Mouse (Mus musculus): Measurements from ENCODE around the gene Tmtc2. TPM values are rescaled to one million over a fixed set of nuclear protein-coding genes. Genes with fewer than 3 reads are reported as not detected.

Tmtc2 gene
- polyA plus RNA-seq, 1 experiment from 2014 or later: 4.9 TPM

DNA sequence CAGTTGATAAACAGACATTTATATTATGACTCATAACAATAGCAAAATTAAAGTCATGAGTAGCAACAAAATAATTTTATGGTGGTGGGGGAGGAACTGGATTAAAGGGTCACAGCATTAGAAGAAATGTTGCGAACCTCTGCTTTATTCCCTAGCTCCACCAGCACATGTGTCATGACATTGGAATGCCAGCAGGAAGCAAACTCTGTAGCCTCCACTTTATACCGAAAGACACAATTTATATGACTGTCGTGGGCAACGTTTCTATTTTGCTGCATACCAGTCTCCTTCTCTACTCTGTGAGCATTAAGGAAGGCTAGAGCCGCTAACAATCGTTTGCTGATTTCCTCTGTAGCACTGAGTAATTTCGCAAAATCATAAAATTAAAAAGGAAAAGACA, 51.8 kb downstream of the Tmtc2 start:
- Histone ChIP-seq H3K4me3 (ENCODE audit: low read depth, low read length) (no peak overlapping the region), H3K9me3 (ENCODE audit: control insufficient read depth) (no peaks in the 10 kb centered on the region), H3K4me2 (replicated peaks; ENCODE audit: low read depth) (peak overlapping the region; percentile 54), H3K9ac (ENCODE audit: low read depth, low read length) (no peak overlapping the region), H3K4me1 (replicated peaks; ENCODE audit: control insufficient read depth, insufficient read depth, low read length) (peaks cover 12% of the 10 kb centered on the region), H3K27ac (ENCODE audit: low read depth, low read length) (peak overlapping the region; percentile 79; the same call in 1 of the 2 replicates), H3K36me3 (ENCODE audit: control insufficient read depth, insufficient read depth) (no peaks in the 10 kb centered on the region), H3K27me3 (replicated peaks; ENCODE audit: control insufficient read depth, insufficient read depth, low read length) (no peaks in the 10 kb centered on the region)
- no peak for TF ChIP-seq CTCF (IDR thresholded peaks at IDR 0.05; ENCODE audit: low read depth)
- peak; percentile 72 for ATAC-seq
- WGBS: 23% methylated on average over 7 of the region's 7 CpGs

DNA sequence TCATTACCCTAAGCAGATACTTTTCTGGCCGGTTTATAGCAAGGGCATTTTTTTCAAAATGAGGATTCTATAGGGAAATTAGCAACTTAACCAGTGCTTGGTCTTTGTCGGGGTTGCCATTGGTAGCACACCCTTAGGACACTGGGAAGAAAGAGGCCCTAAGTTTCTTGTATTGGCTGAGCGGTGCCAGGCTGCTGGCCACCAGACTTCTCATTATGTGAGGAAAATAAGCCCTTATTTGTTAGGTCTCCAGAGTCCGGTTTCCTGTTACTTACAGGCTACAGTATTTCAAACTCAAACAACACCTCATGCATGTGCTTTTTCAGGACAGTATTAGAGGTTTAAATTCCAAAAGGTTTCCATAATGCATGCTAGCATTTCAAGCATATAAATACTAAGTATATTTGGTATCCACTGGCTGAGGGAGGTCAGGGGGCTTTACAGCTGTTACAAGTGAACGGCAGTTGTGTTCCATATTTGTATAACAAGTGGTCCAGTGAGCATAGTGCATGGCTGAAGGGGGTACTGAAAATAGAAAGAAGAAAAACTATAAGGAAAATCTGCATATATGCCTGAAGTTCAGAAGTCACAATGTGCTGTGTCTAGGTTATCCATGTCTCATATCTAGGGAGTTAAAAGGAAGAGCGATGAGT, 55.0 kb downstream of the Tmtc2 start:
- 81% methylated on average over 6 of the region's 6 CpGs for WGBS
- H3K4me3 ChIP-seq (ENCODE audit: low read depth, low read length): no peak overlapping the region
- H3K4me1 ChIP-seq (replicated peaks; ENCODE audit: control insufficient read depth, insufficient read depth, low read length): 0 out of 2 replicates have a peak, but pooled peaks cover 5% of the 10 kb centered on the region
- H3K4me2 ChIP-seq (replicated peaks; ENCODE audit: low read depth): no peak overlapping the region
- TF ChIP-seq CTCF (IDR thresholded peaks at IDR 0.05; ENCODE audit: low read depth): no peak
- no peak overlapping the region for H3K9ac ChIP-seq (ENCODE audit: low read depth, low read length)
- no peaks in the 10 kb centered on the region for H3K9me3 ChIP-seq (ENCODE audit: control insufficient read depth)
- H3K27ac ChIP-seq (ENCODE audit: low read depth, low read length): no peak overlapping the region
- H3K36me3 ChIP-seq (ENCODE audit: control insufficient read depth, insufficient read depth): no peaks in the 10 kb centered on the region
- ATAC-seq: no peak
- H3K27me3 ChIP-seq (replicated peaks; ENCODE audit: control insufficient read depth, insufficient read depth, low read length): no peaks in the 10 kb centered on the region

DNA sequence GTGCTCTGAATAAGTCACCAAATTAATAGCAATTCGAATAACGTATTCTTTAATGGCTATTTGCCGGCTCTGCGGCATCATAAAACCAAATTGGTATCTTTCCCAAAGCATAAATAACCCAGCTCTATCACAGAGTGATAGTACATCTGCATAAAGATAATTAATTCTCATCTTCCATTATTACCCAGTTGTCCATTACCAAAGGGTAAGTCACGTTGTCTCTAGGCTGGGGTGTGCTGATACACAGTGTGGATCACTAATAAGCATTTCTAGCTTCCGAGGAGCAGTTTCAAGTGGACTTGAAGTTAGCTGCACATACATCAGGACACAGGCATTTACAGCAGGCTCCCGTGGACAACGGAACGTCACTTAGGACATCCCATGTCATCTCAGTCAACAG, 56.1 kb downstream of the Tmtc2 start:
- Histone ChIP-seq H3K4me1 (replicated peaks; ENCODE audit: control insufficient read depth, insufficient read depth, low read length) (0 out of 2 replicates have a peak, but pooled peaks cover 3% of the 10 kb centered on the region), H3K36me3 (ENCODE audit: control insufficient read depth, insufficient read depth) (no peaks in the 10 kb centered on the region), H3K4me3 (ENCODE audit: low read depth, low read length) (no peak overlapping the region), H3K9ac (ENCODE audit: low read depth, low read length) (no peak overlapping the region), H3K9me3 (ENCODE audit: control insufficient read depth) (no peaks in the 10 kb centered on the region), H3K4me2 (replicated peaks; ENCODE audit: low read depth) (no peak overlapping the region), H3K27me3 (replicated peaks; ENCODE audit: control insufficient read depth, insufficient read depth, low read length) (no peaks in the 10 kb centered on the region), H3K27ac (ENCODE audit: low read depth, low read length) (no peak overlapping the region)
- no peak for ATAC-seq
- no peak for TF ChIP-seq CTCF (IDR thresholded peaks at IDR 0.05; ENCODE audit: low read depth)
- WGBS: 87% methylated on average over 9 of the region's 9 CpGs

DNA sequence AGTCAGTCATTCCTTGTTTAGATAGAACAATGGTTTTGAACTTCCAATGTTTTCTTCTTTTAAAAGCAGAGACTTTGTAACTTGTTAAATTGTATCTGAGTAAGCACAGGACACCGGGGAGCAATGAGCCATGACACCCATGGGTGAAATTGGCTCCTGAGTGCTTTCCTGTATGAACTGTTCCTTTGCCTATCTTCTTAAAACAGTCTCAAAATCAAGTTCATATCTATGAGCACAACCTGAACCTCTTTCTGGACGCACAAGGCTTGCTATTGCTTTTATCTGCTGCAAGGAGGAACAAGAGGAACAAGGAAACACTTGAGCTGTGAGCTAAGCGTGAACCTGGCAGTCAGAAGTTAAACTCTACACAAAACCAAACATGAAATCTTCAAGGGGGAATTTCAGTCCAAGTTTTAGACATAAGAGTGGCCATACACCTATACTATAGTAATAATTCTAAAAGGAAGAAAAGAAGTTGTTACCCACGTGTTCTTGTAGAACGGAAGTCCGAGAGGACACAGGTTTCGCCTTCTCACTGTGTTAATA, 60.4 kb downstream of the Tmtc2 start:
- Histone ChIP-seq H3K4me2 (replicated peaks; ENCODE audit: low read depth) (no peak overlapping the region), H3K9ac (ENCODE audit: low read depth, low read length) (no peak overlapping the region), H3K4me1 (replicated peaks; ENCODE audit: control insufficient read depth, insufficient read depth, low read length) (no peaks in the 10 kb centered on the region), H3K36me3 (ENCODE audit: control insufficient read depth, insufficient read depth) (no peaks in the 10 kb centered on the region), H3K9me3 (ENCODE audit: control insufficient read depth) (no peaks in the 10 kb centered on the region), H3K27me3 (replicated peaks; ENCODE audit: control insufficient read depth, insufficient read depth, low read length) (no peaks in the 10 kb centered on the region), H3K4me3 (ENCODE audit: low read depth, low read length) (no peak overlapping the region), H3K27ac (ENCODE audit: low read depth, low read length) (no peak overlapping the region)
- TF ChIP-seq CTCF (IDR thresholded peaks at IDR 0.05; ENCODE audit: low read depth): no peak
- no peak for ATAC-seq
- WGBS: 81% methylated on average over 7 of the region's 7 CpGs

DNA sequence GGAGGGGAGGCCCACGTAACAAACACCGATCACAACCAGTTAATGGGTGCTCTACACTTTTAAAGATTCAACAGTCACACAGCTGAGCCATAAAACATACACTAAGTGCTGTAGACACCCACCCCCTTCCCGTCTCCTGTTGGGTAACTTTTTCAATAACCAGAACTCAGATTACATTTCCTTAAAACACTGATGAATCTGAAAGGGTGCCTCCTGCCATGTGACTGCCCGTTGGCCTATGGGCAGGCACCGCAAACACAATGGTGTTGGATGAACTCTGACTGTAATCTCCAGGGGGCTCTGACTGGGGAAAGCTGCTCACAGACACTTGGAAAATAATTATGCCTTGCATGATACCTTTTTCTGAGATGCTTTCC, 64.4 kb downstream of the Tmtc2 start:
- no peak overlapping the region for H3K4me2 ChIP-seq (replicated peaks; ENCODE audit: low read depth)
- H3K4me3 ChIP-seq (ENCODE audit: low read depth, low read length): no peak overlapping the region
- no peak overlapping the region for H3K9ac ChIP-seq (ENCODE audit: low read depth, low read length)
- no peak for TF ChIP-seq CTCF (IDR thresholded peaks at IDR 0.05; ENCODE audit: low read depth)
- 37% methylated on average over 5 of the region's 5 CpGs for WGBS
- no peaks in the 10 kb centered on the region for H3K4me1 ChIP-seq (replicated peaks; ENCODE audit: control insufficient read depth, insufficient read depth, low read length)
- no peaks in the 10 kb centered on the region for H3K36me3 ChIP-seq (ENCODE audit: control insufficient read depth, insufficient read depth)
- H3K9me3 ChIP-seq (ENCODE audit: control insufficient read depth): no peaks in the 10 kb centered on the region
- no peak for ATAC-seq
- H3K27me3 ChIP-seq (replicated peaks; ENCODE audit: control insufficient read depth, insufficient read depth, low read length): no peaks in the 10 kb centered on the region
- no peak overlapping the region for H3K27ac ChIP-seq (ENCODE audit: low read depth, low read length)

DNA sequence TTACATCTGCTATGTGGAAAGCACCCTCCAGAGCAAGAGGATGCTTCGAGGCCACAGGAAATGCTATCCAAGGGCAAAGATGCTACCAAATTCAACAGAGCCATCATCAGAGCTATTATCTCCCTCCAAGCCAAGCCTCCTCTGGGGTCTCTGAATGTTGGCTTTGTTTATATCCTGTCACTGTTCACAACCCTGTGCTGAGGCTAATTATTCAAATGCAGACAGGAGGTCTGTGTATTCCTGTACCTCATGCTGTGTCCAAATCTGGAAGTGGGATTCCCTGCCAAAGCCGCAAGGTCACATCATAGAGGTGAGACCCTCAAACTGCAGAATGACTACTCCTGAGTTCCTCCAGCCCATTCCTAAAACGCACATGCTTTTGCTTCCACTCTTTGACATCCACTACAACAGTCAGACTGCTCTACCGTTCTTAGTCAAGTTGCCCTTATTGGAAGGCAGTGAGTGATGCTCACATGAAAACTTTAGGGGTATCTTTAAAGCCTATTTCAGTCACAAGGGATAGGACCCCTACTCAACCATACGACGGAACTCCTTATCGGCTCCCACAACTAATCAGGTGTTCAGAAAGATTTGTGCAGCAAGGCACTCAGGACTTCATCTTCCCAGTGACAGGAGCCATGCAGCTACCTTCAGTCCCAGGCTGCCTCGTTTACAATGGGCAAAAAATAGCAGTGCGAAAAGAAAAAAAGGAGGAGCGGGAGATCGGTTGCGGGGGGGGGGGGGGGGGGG, 64.9 kb downstream of the Tmtc2 start:
- no peaks in the 10 kb centered on the region for H3K27me3 ChIP-seq (replicated peaks; ENCODE audit: control insufficient read depth, insufficient read depth, low read length)
- H3K4me1 ChIP-seq (replicated peaks; ENCODE audit: control insufficient read depth, insufficient read depth, low read length): no peaks in the 10 kb centered on the region
- no peaks in the 10 kb centered on the region for H3K9me3 ChIP-seq (ENCODE audit: control insufficient read depth)
- WGBS: 65% methylated on average over 10 of the region's 12 CpGs
- H3K4me3 ChIP-seq (ENCODE audit: low read depth, low read length): no peak overlapping the region
- H3K9ac ChIP-seq (ENCODE audit: low read depth, low read length): no peak overlapping the region
- ATAC-seq: no peak
- TF ChIP-seq CTCF (IDR thresholded peaks at IDR 0.05; ENCODE audit: low read depth): no peak
- H3K4me2 ChIP-seq (replicated peaks; ENCODE audit: low read depth): no peak overlapping the region
- H3K27ac ChIP-seq (ENCODE audit: low read depth, low read length): no peak overlapping the region
- no peaks in the 10 kb centered on the region for H3K36me3 ChIP-seq (ENCODE audit: control insufficient read depth, insufficient read depth)

All from intestine, postnatal 0 days (tissue).